Mouse (Mus musculus): ENCODE results near the gene Mtmr10.

DNA sequence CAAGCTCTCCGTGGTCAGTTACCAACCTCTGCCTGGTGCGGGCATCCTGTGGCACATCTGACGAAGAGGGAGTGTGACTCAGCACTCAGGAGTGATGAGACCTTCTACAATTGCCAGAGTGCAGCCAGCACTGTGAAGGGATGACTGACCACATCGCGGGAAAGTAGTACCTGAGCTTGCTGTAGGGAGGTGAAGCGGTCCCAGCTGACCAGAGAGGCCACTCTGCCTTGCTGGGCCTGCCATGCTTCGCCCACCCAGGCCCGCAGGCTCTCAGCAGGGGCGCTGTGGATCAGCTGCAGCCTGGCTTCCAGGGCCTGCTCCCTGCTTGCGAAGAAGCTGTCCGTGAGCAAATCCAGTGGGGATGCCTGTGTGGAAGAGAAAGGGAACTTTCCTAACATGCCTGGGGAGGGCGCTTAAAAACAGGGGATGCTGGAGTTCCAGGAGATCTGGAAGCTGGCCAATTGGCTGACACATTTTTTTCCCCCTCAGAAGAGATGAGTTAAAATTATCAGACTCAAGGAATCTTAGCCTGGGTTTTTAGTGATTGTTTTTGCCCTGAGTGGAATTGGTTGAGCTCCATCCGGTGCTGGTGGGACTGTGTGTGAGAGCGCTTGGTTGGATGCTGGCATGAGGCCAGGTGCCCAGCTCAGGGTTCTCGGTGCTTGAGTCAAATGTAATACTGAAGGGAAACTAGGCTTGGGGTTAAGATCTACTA lies 61.9 kb downstream of the Mtmr10 start:
- TF ChIP-seq CTCF (IDR thresholded peaks at IDR 0.05) (peak; percentile 13; the same call in 1 of the 2 replicates), EP300 (IDR thresholded peaks at IDR 0.05) (no peak)

All from lung, postnatal 0 days (tissue).